Mouse (Mus musculus): ENCODE results near the gene Tgfb1i1.

- TF ChIP-seq POLR2A (IDR thresholded peaks at IDR 0.05; ENCODE audit: low read depth, low read length), result no peak
- no peak for TF ChIP-seq CTCF (conservative IDR thresholded peaks at IDR 0.05; ENCODE audit: insufficient read depth, insufficient read length, low read depth, low read length)
Observed at GRCm38 (mm10) chr7:128304198-128304597, 57.6 kb downstream of the Tgfb1i1 start.
